Mouse (Mus musculus) thymus, postnatal 25 days (tissue): Measurements from ENCODE around the gene Eya2.
A peak's percentile ranks its signal among the peaks of the same experiment; 100 is the strongest.

Source experiments
- DNase-seq: peaks from one replicate; pipeline ENCODE4 v3.0.0; 2022

Gene Eya2

DNA sequence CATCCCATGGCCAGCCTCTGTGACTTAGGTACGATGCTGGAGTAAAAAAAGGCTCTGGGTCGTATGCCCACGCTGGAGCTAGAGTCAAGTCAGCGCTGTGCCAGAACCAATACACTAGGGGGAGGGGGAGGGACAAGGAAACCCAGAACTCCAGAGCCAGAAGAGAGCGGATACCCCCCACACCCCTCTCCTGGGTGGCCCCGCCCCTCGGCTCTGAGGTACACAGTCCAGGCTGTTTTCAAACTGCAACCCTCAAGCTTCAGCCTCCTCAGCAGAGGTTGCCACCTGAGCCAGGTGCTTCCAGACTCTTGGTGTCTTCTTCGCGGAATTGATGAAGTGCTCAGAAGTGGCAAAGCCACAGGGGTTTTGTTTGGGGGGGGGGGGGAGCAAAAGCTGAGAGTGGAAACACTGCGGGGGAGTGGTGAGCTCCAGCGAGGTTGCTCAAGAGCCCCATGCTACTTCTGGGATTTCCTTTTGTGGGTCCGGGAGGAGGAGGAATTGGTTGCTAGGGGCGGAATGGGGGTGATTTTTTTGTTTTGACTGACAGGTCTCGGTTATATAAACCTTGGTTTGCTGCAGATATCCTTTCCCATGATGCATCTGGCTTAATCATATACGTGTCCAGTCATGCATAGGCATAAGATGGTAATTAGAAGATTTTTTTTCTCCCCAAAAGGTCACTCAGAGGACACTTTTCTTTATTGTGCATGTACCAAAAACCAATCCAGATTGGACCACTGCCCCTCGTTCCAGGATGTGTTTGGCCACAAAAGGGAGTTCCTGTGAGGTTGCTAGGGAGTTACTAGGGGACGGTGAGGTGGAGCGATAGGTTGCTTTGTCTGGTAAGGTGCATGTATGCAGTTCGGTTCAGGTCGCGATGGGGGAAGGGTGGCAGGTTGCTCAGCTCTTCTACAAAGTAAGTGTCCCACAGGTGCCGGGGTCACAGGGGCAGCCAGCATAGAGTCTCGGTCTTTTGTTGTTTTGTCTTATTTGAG is 122.6 kb downstream of the Eya2 start:
- DNase-seq: no peak

GRCm38 (mm10) chr2:165719382-165719781 is 124.5 kb downstream of the Eya2 start:
- no peak for DNase-seq

GRCm38 (mm10) chr2:165721941-165722340 is 127.1 kb downstream of the Eya2 start:
- no peak for DNase-seq

- no peak for DNase-seq
These were observed 137.9 kb downstream of the Eya2 start for GRCm38 (mm10) chr2:165732552-165733238.

DNA sequence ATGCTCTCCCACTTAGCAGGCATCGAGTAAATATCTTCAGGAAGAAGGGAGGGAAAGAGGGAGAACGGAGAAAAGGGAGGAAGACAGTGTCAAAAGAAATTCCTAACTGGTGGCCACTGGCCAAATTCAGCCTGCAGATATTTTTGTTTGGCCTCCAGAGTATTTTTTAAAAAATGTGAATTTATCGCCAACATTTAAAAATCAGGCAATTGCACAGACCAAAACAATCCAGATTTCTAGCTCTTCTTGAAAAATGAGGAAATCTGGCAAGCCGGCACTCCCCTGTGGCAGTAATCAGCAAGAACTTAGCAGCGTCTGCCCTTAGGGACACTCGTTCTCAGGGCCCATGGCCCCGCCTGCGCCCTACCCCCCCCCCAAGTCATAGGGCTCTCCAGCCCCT is 138.9 kb downstream of the Eya2 start:
- no peak for DNase-seq

- DNase-seq: no peak
These were observed 141.5 kb downstream of the Eya2 start for GRCm38 (mm10) chr2:165736297-165736696.

DNA sequence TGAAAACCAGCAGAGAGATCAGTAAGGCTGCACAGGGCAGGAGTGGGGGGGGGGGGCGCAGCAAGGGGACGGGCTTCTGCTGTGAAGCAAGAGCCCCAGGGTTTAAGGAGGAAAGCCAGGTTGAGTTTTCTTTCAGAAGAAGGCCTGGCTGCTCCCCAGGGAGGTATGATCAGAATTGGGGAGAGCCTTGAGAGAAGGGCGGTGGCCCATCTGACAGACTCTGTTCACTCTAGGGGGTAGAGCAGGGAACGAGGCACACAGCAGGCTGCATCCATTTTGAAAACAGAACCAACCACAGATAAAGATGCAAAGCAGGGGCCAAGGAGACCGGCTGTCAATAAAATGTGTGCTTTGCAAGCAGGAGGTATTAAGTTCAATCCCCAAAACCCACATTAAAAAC is 145.5 kb downstream of the Eya2 start:
- no peak for DNase-seq

DNA sequence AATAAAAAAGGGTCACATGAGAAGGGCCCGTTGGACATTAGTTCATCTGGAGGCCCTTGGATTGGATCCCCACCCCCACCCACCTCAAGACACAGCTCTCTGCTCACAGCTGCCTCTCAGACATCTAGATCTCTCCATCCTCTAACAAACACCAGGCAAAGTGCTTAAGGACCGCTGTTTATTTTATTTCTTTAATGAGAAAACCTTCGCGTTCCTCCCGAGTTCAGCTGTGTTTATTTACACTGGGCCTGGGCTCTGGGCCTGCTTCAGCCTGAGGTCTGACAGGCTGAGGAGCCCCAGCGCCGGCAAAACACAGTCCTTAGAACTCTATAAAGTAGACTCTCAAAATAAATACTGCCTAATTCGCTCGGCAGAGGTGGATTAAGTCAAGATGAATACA is 146.2 kb downstream of the Eya2 start:
- DNase-seq: no peak

GRCm38 (mm10) chr2:165741526-165742050 is 146.8 kb downstream of the Eya2 start:
- no peak for DNase-seq

DNA sequence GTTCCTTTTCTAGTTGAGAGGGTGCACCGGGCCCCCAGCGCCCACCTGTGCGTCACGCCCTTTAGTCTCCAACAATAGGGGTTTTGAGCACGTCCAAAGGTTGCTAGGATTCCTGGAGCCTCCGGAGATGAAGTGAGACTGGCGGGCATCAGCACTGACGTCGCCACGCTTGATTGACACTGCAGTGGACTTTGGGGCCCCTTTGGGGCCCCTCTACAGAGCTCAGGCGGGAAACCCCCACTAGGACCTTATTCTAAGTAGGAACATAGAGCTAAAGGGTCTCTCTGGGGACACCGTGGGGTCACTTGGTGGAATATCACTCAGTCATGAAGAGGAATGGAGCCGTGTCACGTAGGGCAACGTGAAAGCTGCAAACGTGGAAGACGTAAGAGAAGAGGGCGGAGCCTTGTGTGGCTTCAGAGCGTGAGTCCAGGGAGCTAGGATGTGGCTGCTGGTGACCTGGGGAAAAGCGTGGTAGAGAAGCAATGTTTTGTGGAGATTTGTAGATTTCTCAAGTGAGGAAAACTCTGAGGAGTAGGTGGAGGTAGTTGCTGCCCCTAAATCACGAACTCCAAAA is 147.5 kb downstream of the Eya2 start:
- no peak for DNase-seq

- DNase-seq: no peak
These were observed 150.7 kb downstream of the Eya2 start for GRCm38 (mm10) chr2:165745306-165746098.

DNA sequence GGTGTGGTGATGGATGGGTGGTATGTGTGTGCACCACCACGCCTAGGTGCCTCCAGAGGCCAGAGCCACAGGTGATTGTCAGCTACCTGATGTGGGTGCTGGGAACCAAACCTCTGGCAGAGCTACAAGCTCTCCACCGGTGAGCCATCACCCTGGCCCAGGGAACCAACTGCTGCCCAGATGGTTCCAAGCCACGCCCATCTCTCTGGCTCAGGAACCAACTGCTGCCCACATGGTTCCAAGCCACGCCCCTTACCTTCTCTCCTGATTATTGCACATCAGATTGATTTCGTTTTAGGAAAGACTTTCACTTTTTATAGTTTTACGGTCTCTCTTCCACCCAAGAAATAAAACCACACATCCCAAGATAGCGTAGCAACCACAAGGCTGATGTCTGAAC is 153.1 kb downstream of the Eya2 start:
- DNase-seq: no peak

DNA sequence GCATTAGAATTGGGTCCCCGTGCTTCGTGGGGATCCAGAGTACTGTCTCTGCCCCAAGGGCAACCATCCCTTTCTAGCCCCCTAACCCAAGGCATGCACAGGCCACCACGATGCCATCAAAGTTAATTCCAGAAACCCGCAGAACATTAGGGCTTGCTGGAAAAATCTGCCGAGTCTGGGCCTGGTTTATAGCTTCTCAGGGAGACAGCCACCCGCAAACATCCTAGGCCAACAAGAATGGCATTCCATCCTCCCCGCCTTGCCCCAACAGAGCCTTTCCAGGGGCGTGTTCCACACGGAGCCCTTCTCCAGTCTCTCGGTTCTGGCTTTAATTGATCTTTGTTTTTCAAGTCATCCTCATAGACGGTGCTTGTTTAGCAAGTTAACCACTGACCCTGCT is 153.6 kb downstream of the Eya2 start:
- DNase-seq: no peak

DNA sequence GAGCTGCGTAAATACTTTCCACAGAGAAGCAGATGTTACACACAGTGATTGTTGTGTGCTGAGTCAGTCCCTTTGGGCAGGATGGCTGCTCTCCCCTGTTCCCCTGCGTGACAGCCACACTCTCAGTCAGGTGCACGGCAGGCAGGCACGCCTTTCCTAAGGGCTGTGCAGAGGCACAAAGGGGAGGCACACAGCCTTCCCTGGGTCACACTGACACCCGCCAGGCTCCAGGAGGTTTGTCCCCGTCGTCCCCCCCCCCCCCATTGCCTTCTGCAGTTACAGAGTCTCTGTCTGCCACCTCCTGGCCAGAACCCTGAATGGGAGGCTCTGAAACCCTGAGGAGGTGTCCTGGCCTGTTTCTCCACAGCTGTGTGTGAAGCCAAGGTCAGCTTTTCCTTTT is 156.2 kb downstream of the Eya2 start:
- no peak for DNase-seq

- DNase-seq: no peak
These were observed 157.9 kb downstream of the Eya2 start for GRCm38 (mm10) chr2:165752704-165753103.

DNA sequence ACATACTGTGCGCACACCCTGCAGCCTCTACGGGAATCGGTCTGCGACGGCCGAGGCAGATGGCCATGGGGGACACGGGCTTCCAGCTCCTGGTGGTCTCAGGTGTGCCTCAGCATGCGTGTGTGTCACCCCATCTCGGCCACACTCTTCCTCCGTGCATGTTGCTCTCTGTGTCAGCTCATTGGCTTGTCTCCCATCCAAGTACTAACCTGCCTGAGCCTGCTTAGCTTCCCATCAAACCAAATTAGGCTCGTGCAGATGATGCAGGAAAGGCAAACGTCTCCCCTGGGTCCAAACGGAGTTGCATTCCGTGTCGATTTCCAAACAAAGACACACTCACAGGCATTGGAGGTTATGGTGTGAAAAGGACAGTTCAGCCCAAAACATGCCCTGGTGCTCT is 163.0 kb downstream of the Eya2 start:
- no peak for DNase-seq

DNA sequence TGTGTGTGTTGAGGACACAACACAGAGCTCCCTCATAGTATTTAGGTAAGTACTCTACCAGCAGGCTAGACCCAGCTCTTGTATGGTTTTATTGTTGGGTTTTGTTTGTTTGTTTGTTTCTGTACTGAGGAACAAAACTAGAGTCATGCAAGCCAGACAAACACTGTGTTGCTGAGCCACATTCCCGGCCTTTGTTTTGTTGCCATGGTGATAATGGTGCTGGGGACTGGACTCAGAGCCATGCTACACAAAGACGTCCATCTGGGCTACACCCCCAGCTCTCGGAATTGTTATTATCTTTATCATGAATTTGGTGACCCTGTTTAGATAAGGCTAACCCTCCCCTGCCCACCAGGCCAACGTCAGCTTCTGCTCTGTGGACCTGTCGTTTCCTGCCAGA is 163.7 kb downstream of the Eya2 start:
- no peak for DNase-seq

GRCm38 (mm10) chr2:165759421-165759985 is 164.7 kb downstream of the Eya2 start:
- DNase-seq: no peak

DNA sequence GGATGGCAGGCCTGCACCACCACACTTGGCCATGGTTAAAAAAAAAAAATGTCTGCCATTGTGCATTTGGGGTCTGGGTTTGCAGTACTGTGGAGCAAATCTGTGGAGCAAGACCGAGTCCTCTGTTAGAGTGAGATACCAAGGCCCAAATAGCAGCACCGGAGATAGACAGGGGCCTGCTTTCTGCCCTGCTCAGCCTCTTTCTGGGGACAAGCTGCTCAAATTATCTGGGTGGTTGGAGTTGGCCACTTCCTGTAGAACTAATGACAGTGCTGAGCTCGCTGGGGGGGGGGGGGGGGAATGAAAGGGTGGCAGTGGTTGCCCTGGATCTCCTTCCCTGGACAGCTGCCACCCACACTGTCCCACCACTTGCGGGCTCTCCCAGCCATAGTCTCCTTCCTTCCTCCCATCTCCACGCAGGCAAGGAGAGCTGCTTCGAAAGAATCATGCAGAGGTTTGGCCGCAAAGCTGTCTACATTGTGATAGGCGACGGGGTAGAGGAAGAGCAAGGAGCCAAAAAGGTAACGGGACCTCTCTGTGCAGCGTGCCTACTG is 174.1 kb downstream of the Eya2 start:
- DNase-seq: no peak

DNA sequence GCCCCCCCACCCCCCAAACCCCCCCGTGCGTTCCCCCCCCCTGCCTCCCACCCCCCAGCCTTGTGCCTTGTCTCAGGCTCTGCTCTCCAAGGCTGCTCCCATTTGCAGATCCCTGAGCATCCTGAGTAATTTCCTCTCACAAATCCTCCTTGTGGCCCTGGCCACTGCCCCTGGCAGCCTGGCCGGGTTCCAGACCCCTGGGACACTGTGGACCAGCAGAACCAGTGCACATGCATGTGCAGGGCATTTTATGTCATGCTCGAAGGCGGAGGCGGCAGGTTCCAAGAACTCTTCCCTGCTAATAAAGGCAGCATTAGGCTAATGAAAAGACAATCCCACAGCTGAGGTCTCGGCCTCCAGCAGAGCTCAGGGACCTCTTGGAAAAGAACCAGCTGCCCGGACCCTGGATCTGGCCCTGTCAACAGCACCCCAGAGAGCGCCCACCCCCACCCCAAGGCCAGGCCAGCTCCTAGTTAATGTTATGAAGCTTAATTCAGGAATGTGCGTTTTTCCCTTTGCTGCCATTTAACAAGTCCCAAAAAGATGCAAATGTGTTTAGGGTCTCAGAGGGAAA is 174.6 kb downstream of the Eya2 start:
- DNase-seq: no peak

DNA sequence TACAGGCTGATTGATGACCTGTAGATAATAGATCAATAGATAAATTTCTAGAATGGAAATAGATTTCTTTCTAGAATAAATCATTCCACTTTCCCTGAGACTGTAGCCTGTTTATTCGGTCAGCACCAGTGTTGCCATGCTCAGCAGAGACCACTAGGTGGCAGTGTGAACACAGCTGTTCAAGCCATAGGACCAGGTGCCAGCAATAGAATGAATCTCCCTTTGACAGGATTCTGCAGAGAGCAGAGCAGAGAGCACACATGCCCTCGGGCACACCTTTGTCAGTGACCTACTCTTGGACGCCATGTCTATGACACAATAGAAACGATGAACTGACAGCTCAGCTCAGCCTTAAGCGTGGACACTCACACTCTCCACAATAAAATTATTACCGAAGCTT is 184.1 kb downstream of the Eya2 start:
- peak; percentile 74 for DNase-seq

- peak; percentile 81 for DNase-seq
These were observed 187.5 kb downstream of the Eya2 start for GRCm38 (mm10) chr2:165782324-165782723.
